Mouse (Mus musculus) neural tube, embryonic 14.5 days (tissue): ENCODE results near the gene Lig1. TPM values are rescaled to one million over a fixed set of nuclear protein-coding genes. Genes with fewer than 3 reads are reported as not detected.

ENCODE experiments used
- ATAC-seq: fragments of 200-750 bp; cut with Nextera tagmentation; 2 replicates; pipeline ENCODE4 v1.8.0; 2017; ENCODE audit warnings: low read depth, mild to moderate bottlenecking, moderate TSS enrichment, moderate library complexity
- H3K27ac ChIP-seq: fragments of 300-500 bp; sonication (generic); 2 replicates; pipeline ENCODE4 v1.5.1; 2014; ENCODE audit warnings: low read depth, mild to moderate bottlenecking, control low read depth, low read length, moderate library complexity, mixed read lengths
- H3K27me3 ChIP-seq: fragments of 300-500 bp; sonication (generic); 2 replicates; pipeline ENCODE4 v1.6.1; 2014; ENCODE audit warnings: low read length; ENCODE audit not compliant: control insufficient read depth, insufficient read depth
- H3K36me3 ChIP-seq: fragments of 300-500 bp; sonication (generic); 2 replicates; pipeline ENCODE4 v1.6.1; 2014; ENCODE audit warnings: low read length, mixed read lengths; ENCODE audit not compliant: control insufficient read depth, insufficient read depth
- H3K4me1 ChIP-seq: fragments of 300-500 bp; sonication (generic); 2 replicates; pipeline ENCODE4 v1.6.1; 2014; ENCODE audit warnings: low read length; ENCODE audit not compliant: control insufficient read depth, insufficient read depth
- H3K4me2 ChIP-seq: fragments of 300-500 bp; sonication (generic); 2 replicates; pipeline ENCODE4 v1.6.1; 2014; ENCODE audit warnings: mild to moderate bottlenecking, low read depth, low read length, control low read depth
- H3K4me3 ChIP-seq: fragments of 300-500 bp; sonication (generic); 2 replicates; pipeline ENCODE4 v1.5.1; 2014; ENCODE audit warnings: low read depth, low read length, control low read depth, mixed read lengths
- H3K9ac ChIP-seq: fragments of 300-500 bp; sonication (generic); replicated peaks from 2 replicates; pipeline ENCODE4 v1.6.1; 2014; ENCODE audit warnings: low read depth, mild to moderate bottlenecking, control low read depth, low read length, mixed read lengths
- H3K9me3 ChIP-seq: fragments of 300-500 bp; sonication (generic); 2 replicates; pipeline ENCODE4 v1.6.1; 2016; ENCODE audit warnings: low read length; ENCODE audit not compliant: control insufficient read depth
- WGBS: fragments of 180-500 bp; shearing (Covaris S2); extraction: QIAGEN DNeasy Blood & Tissue Kit; methylation state at CpG from one replicate; pipeline ENCODE4 v1.1.7; 2014; 5-methylcytosine and 5-hydroxymethylcytosine counted together
- polyA plus RNA-seq: library from polyadenylated mRNA; unstranded; fragments of >200 nt; fragmentation: Nextera tagmentation; extraction: Ambion mirVana; gene quantifications from 2 replicates; pipeline ENCODE4 v1.2.1, GENCODE M21; 2014

Gene Lig1
- polyA plus RNA-seq, 1 experiment from 2014 or later: 29.1 TPM

DNA sequence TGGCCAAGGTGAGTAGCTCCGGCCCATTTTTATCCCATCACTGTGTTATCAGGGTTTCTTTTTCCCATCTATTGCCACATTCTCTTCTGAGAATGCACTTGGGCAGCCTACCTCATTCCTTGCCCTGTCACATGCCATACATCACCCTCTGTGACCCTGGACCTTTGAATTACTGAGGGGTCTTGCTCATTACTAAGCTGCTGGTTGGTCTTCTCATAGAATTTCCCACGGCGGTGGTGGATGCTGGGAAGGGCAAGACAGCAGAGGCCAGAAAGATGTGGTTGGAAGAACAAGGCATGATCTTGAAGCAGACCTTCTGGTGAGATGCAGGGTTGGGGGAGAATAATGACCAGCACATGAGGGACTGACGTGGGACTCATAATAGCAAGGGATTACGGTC, 21.7 kb downstream of the Lig1 start:
- no peak for ATAC-seq
- H3K9ac ChIP-seq: no peak overlapping the region
- H3K27me3 ChIP-seq: no peaks in the 10 kb centered on the region
- H3K4me3 ChIP-seq: no peak overlapping the region
- no peaks in the 10 kb centered on the region for H3K4me1 ChIP-seq
- 93% methylated on average over 5 of the region's 5 CpGs for WGBS
- no peak overlapping the region for H3K27ac ChIP-seq
- H3K36me3 ChIP-seq: peaks cover 20% of the 10 kb centered on the region
- no peaks in the 10 kb centered on the region for H3K9me3 ChIP-seq
- no peak overlapping the region for H3K4me2 ChIP-seq

DNA sequence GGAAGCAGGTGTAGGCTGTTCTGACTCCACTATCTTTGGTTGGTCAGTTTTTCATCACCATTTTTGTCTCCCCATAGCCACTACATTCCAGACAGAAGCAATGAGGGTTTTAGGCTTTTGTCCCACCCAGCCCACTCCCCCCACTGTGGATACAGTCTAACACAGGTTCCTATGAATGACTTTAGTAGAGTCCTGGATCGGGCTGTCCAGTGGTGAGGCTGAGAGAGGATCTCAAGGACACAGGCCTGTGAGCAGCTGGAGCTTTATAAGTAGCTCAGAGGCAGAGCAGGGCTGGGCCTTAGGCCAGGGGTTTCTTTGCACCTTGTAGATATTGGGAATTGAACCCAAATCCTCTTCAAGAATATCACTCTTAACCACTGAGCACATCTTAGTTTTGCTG, 24.6 kb downstream of the Lig1 start:
- WGBS: 100% methylated on average over 1 of the region's 1 CpGs
- Histone ChIP-seq H3K27ac (no peak overlapping the region), H3K9ac (no peak overlapping the region), H3K4me3 (no peak overlapping the region), H3K27me3 (no peaks in the 10 kb centered on the region), H3K4me2 (no peak overlapping the region), H3K9me3 (no peaks in the 10 kb centered on the region), H3K36me3 (peaks cover 31% of the 10 kb centered on the region), H3K4me1 (no peaks in the 10 kb centered on the region)
- ATAC-seq: no peak

DNA sequence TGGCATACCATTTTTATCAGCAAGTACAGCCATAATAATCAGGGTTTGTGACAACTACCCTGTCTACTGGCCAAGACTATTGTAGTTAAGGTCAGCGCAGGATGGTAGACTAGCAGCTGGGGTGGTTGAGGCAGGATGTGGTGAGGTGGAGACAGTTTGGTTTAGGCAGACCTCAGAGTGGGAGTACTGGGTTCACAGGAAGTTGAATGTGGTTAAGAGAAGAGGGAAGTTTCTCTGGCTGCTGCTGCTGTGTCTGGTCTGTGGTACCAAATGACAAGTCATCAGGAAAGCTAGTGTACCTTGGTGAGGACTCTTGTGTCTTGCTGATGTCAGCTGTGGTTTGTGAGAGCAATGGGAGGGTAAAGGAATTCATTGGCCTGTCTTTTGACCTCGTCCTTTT, 25.7 kb downstream of the Lig1 start:
- Histone ChIP-seq H3K36me3 (peaks cover 31% of the 10 kb centered on the region), H3K4me2 (no peak overlapping the region), H3K27me3 (no peaks in the 10 kb centered on the region), H3K4me3 (no peak overlapping the region), H3K9ac (no peak overlapping the region), H3K4me1 (no peaks in the 10 kb centered on the region), H3K27ac (no peak overlapping the region), H3K9me3 (no peaks in the 10 kb centered on the region)
- 91% methylated on average over 2 of the region's 2 CpGs for WGBS
- ATAC-seq: no peak

DNA sequence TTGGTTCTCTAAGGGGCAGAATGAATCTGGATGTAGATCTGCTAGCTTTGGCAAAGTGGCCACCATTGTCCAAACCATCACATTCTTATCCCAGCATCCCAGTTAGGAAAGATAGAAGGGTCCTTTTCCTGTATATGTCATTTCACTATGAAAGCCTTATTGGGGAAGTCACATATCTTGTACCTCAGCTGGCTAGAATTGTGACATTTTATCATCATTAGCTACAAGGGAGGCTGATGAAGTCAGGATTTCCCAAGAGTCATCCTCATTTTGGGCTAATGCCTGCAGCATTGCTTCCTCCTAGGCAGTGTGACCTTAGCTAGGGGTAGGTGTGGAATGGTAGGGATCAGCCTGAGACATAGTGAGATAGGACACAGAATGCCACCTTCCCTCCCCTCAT, 26.3 kb downstream of the Lig1 start:
- no peak overlapping the region for H3K4me3 ChIP-seq
- no peak overlapping the region for H3K4me2 ChIP-seq
- no peak overlapping the region for H3K9ac ChIP-seq
- ATAC-seq: no peak
- no peaks in the 10 kb centered on the region for H3K4me1 ChIP-seq
- no peak overlapping the region for H3K27ac ChIP-seq
- no peaks in the 10 kb centered on the region for H3K27me3 ChIP-seq
- no peaks in the 10 kb centered on the region for H3K9me3 ChIP-seq
- peaks cover 31% of the 10 kb centered on the region for H3K36me3 ChIP-seq

DNA sequence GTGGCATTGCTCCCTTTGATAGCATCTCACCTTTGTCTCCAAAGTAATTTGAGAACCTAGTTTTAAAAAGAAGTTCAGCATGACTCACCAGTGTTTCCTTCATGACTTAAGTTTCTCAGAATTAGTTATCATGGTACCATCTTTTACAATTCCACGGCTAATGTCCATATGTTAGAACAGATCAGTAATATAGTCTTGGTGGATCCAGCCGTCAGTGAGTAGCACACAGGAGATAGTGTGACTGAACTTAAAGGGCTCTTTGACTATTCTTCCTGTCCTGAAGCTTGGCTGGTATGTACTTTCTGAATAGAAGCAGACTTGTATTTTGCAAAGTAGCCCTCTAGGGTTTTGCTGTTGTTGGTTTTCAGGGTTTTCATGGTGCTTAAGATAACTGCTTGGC, 32.3 kb downstream of the Lig1 start:
- H3K4me3 ChIP-seq: no peak overlapping the region
- H3K27ac ChIP-seq: no peak overlapping the region
- no peaks in the 10 kb centered on the region for H3K27me3 ChIP-seq
- no peak overlapping the region for H3K4me2 ChIP-seq
- 91% methylated on average over 2 of the region's 2 CpGs for WGBS
- ATAC-seq: no peak
- peaks cover 25% of the 10 kb centered on the region for H3K36me3 ChIP-seq
- no peaks in the 10 kb centered on the region for H3K9me3 ChIP-seq
- no peaks in the 10 kb centered on the region for H3K4me1 ChIP-seq
- no peak overlapping the region for H3K9ac ChIP-seq

DNA sequence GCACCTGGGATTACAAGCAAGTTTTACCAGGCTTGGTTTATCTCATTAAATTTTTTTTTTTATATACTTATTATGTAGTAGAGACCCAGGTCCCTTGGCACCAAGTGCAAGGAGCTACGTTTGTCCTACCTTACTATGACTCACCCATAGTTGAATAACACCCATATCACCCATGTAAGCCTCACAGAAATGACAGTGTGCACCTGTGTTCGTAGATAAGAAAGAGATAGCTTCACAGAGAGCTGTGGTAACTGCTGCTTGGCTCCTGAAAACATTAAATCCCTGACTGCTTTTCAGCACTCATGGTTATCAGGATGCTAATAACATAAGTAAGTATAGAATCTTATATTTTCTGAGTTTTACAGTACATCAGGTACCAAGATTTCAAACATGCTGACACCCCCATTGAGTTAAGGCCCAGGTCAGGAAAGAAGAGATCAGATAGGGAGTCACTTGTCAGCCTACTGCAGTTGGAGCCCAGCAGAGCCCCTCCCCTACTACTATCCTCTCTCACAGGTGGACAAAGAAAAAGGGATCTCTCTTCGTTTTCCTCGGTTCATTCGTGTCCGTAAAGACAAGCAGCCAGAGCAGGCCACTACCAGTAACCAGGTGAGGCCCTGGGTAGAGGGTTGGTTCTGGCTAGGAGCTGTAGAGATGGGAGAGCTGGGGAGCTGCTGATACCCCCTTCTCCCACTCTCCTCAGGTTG, 33.6 kb downstream of the Lig1 start:
- H3K4me1 ChIP-seq: no peaks in the 10 kb centered on the region
- ATAC-seq: no peak
- H3K9ac ChIP-seq: no peak overlapping the region
- H3K27ac ChIP-seq: no peak overlapping the region
- H3K4me3 ChIP-seq: no peak overlapping the region
- H3K36me3 ChIP-seq: peaks cover 22% of the 10 kb centered on the region
- no peaks in the 10 kb centered on the region for H3K27me3 ChIP-seq
- H3K9me3 ChIP-seq: no peaks in the 10 kb centered on the region
- no peak overlapping the region for H3K4me2 ChIP-seq
- WGBS: 96% methylated on average over 6 of the region's 6 CpGs

DNA sequence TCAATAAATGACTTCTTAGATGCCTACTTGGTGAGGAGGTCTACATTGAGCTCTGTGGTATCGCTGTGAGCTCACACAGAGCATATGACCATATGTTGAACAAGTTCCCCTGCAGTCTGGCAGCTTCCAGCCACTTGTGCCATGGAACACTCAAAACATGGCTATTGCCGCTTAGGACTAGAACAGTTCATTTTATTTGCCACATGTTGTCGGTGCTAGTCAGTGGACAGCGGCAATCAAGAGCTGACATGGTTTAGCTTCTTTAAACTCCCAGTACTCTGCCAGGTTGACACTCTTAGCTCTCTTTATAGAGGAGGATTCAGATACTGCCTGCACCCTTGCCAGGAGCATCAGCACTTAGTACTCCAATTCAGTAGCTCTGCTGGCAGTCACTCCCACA, 34.3 kb downstream of the Lig1 start:
- no peak for ATAC-seq
- 98% methylated on average over 4 of the region's 4 CpGs for WGBS
- H3K4me1 ChIP-seq: no peaks in the 10 kb centered on the region
- H3K27ac ChIP-seq: no peak overlapping the region
- no peaks in the 10 kb centered on the region for H3K9me3 ChIP-seq
- no peak overlapping the region for H3K4me3 ChIP-seq
- H3K27me3 ChIP-seq: no peaks in the 10 kb centered on the region
- H3K36me3 ChIP-seq: peaks cover 16% of the 10 kb centered on the region
- H3K4me2 ChIP-seq: no peak overlapping the region
- no peak overlapping the region for H3K9ac ChIP-seq

DNA sequence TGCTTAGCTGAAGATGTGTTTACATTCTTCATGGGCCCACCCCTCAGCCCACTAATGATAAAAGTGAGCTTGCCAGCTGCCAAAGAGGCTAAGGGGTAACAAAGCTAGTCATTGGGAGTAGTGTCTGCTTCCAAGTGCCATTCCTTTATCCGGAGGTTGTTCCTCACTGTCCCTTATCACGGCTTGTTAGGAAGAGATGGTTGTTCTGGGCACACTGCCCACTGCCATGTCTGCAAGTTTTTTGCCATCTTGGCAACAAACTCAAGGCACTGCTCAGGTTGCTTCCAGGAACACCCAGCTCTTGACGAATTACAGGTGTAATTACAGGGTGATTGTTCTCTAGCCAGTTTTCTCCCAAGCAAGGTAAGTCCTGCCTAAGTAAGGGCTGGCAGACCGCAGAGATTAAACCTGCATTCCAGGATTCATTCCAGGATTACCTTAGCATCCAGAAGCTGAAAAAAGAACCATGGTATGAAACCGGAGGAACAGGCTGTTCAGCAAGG, 37.1 kb downstream of the Lig1 start:
- no peak overlapping the region for H3K4me2 ChIP-seq
- H3K27me3 ChIP-seq: no peaks in the 10 kb centered on the region
- no peak overlapping the region for H3K9ac ChIP-seq
- 0 out of 2 replicates have a peak, but pooled peaks cover 8% of the 10 kb centered on the region for H3K36me3 ChIP-seq
- WGBS: 88% methylated on average over 5 of the region's 5 CpGs
- H3K4me1 ChIP-seq: no peaks in the 10 kb centered on the region
- no peaks in the 10 kb centered on the region for H3K9me3 ChIP-seq
- H3K4me3 ChIP-seq: no peak overlapping the region
- H3K27ac ChIP-seq: no peak overlapping the region
- no peak for ATAC-seq

DNA sequence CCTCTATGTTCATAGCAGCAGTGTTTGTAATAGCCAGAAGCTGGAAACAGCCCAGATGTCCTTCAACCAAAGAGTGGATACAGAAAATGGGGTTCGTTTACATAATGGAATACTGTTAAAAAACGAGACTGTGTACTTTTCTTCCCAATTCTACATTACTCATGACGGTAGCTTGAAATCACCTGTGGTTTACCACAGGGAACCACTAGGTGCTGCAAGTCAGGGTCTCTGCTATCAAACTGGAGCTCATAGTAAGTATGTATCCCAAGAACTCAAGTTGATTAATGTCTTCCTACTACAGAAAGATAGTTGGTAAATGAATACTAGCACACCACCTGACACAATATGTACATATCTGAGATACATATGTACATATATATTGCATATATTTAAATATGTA, 44.3 kb downstream of the Lig1 start:
- H3K36me3 ChIP-seq: no peaks in the 10 kb centered on the region
- H3K4me3 ChIP-seq: no peak overlapping the region
- H3K27me3 ChIP-seq: no peaks in the 10 kb centered on the region
- H3K4me2 ChIP-seq: no peak overlapping the region
- WGBS: 94% methylated on average over 3 of the region's 3 CpGs
- H3K27ac ChIP-seq: no peak overlapping the region
- no peak overlapping the region for H3K9ac ChIP-seq
- no peak for ATAC-seq
- H3K4me1 ChIP-seq: no peaks in the 10 kb centered on the region
- H3K9me3 ChIP-seq: no peaks in the 10 kb centered on the region
